Mouse (Mus musculus) spleen, adult 2 months (tissue): ENCODE results near the gene Nrros. TPM values are rescaled to one million over a fixed set of nuclear protein-coding genes. Genes with fewer than 3 reads are reported as not detected.

Experiments used
- DNase-seq, 2 experiments: peaks; one replicate each; pipeline versions ENCODE4 v3.0.0 to v3.0.0-alpha.2; 2012 to 2021; ENCODE audit warnings: low spot score in 2 of 2, low read depth in 1 of 2
- H3K27ac ChIP-seq: fragments of 200-500 bp; 2 replicates; pipeline ENCODE4 v1.5.1; 2012; ENCODE audit warnings: low read length, inconsistent platforms; ENCODE audit not compliant: insufficient read depth
- H3K27me3 ChIP-seq: fragments of 200-500 bp; 2 replicates; pipeline ENCODE4 v1.6.1; 2012; ENCODE audit warnings: mild to moderate bottlenecking, moderate library complexity, low read length, inconsistent platforms; ENCODE audit not compliant: control insufficient read depth, insufficient read depth
- H3K36me3 ChIP-seq: fragments of 200-500 bp; 2 replicates; pipeline ENCODE4 v1.6.1; 2012; ENCODE audit warnings: mild to moderate bottlenecking, low read length, inconsistent platforms; ENCODE audit not compliant: control insufficient read depth, insufficient read depth
- H3K4me1 ChIP-seq: fragments of 200-500 bp; 2 replicates; pipeline ENCODE4 v1.6.1; 2011; ENCODE audit warnings: inconsistent platforms; ENCODE audit not compliant: control insufficient read depth, insufficient read depth, insufficient read length
- H3K4me3 ChIP-seq: fragments of 200-500 bp; 2 replicates; pipeline ENCODE4 v1.5.1; 2011; ENCODE audit warnings: mild to moderate bottlenecking, inconsistent platforms; ENCODE audit not compliant: insufficient read depth, insufficient read length; ENCODE audit errors: extremely low read depth
- CTCF ChIP-seq: fragments of 200-500 bp; IDR thresholded peaks from 2 replicates; pipeline ENCODE4 v1.5.1; 2011; ENCODE audit warnings: mild to moderate bottlenecking, inconsistent platforms; ENCODE audit not compliant: insufficient read depth, insufficient read length, insufficient replicate concordance; ENCODE audit errors: extremely low read depth
- POLR2A ChIP-seq: fragments of 200-500 bp; IDR thresholded peaks from 2 replicates; pipeline ENCODE4 v1.6.1; 2011; ENCODE audit warnings: low read depth, low read length, inconsistent platforms
- WGBS: fragments of 180-500 bp; shearing (Covaris S2); methylation state at CpG from one replicate; pipeline ENCODE4 v1.1.7; 2018; 5-methylcytosine and 5-hydroxymethylcytosine counted together
- polyA plus RNA-seq: library from polyadenylated mRNA; depleted of rRNA; stranded (reverse); fragments of >200 nt; gene quantifications from 2 replicates; pipeline ENCODE4 v1.2.3, GENCODE M21; 2012

Nrros gene
- polyA plus RNA-seq, 1 experiment = 105 TPM

DNA sequence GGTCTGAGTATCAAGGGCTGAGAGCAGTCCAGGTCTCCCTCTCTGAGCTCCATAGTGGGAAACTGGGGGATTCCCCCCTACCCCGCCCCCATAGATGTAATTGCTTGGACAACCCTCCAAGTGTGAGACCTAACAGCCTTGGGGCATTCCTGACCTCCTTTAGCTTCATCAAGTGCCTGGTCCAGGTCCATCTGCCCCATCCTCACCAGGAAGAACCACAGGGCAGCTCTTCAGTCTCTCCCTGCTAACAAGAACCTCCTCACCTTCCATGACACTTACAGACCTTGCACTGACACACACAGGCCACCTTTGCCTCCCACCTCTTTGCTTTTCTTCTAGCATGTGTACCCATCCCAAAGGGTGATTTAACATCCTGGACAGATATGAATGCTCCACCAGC, 11.4 kb downstream of the Nrros start:
- TF ChIP-seq POLR2A = no peak
- TF ChIP-seq CTCF = no peak
- 94% methylated on average over 1 of the region's 1 CpGs for WGBS
- DNase-seq = no peak
- Histone ChIP-seq H3K4me3 (no peak overlapping the region), H3K27me3 (no peaks in the 10 kb centered on the region), H3K4me1 (no peaks in the 10 kb centered on the region; the same call in 1 of the 2 replicates), H3K36me3 (peaks cover 24% of the 10 kb centered on the region), H3K27ac (peak overlapping the region; percentile 20; the same call in 1 of the 2 replicates)

DNA sequence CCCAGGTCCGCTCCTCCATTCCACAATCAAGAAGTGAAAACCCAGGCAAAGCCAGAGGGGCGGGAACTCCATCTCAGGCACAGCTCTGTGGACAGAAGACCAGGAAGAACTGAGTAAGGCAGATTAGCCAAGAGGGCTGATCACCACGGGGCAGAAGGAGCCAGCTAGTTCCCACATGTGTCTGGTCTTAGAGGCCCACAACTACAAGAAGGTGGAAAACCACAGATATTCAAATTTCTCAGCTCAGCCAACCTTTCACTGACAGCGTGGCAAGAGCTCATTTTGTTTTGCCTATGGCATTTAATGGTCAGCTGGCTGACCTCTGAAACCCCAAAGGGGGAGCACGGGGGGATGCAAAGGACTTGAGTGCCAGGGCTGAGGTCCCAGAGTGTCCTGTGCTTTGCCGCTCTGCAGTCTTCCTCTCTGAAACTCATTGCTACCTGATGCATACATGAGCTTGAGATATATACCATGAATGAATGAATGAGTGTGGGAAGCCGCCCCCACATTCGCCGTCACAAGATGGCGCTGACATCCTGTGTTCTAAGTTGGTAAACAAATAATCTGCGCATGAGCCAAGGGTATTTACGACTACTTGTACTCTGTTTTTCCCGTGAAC, 17.7 kb downstream of the Nrros start:
- Histone ChIP-seq H3K27me3 (no peaks in the 10 kb centered on the region), H3K4me3 (no peak overlapping the region), H3K4me1 (peaks cover 4% of the 10 kb centered on the region; the same call in 1 of the 2 replicates), H3K27ac (peak overlapping the region; percentile 12; the same call in 1 of the 2 replicates), H3K36me3 (peaks cover 43% of the 10 kb centered on the region)
- TF ChIP-seq CTCF (no peak), POLR2A (no peak)
- 80% methylated on average over 12 of the region's 13 CpGs for WGBS
- DNase-seq = no peak

DNA sequence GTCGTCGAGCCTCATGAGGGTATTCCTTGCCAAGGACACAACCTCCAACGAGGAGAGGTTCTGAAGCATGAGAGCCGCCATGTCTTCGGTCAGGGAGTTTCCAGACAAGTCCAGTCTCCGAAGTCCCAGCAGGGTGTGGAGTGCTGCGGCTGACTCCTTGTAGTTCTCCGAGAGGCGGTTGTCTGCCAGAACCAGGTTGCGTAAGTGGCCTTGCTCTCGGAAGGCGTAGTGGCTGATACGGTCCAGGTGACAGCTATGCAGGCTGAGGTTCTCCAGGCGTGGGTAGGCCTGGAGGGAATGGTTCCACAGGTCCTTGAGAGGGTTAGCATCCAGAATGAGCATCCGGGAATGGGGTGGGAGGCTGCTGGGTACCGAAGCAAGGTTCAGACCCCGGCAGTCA, 20.8 kb downstream of the Nrros start:
- 94% methylated on average over 17 of the region's 17 CpGs for WGBS
- Histone ChIP-seq H3K36me3 (peaks cover 51% of the 10 kb centered on the region), H3K27ac (no peak overlapping the region), H3K4me1 (peaks cover 4% of the 10 kb centered on the region; the same call in 1 of the 2 replicates), H3K27me3 (no peaks in the 10 kb centered on the region), H3K4me3 (no peak overlapping the region)
- DNase-seq = no peak
- no peak for TF ChIP-seq CTCF
- no peak for TF ChIP-seq POLR2A

DNA sequence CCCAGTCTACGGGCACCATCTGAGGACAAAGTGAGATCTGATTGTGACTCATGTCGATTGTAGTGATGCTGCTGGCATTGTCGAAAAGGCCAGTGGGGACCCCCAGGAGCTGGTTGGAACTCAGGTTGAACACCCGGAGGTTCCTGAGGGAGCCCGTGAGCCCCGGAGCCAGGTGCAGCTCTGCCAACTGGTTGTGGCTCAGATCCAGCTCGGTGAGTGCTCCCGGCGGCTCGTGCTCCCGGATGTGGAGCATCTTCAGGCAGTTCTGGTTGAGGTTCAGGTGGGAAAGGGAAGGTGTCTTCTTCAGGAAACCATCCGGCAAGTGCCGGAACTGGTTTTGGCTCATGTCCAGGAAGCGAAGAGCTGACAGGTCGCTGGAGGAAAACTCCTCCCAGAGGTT, 21.6 kb downstream of the Nrros start:
- no peak for DNase-seq
- peaks cover 51% of the 10 kb centered on the region for H3K36me3 ChIP-seq
- TF ChIP-seq CTCF (no peak), POLR2A (no peak)
- WGBS = 96% methylated on average over 15 of the region's 15 CpGs
- H3K27ac ChIP-seq = no peak overlapping the region
- H3K4me3 ChIP-seq = no peak overlapping the region
- H3K27me3 ChIP-seq = no peaks in the 10 kb centered on the region
- H3K4me1 ChIP-seq = peaks cover 4% of the 10 kb centered on the region; the same call in 1 of the 2 replicates

DNA sequence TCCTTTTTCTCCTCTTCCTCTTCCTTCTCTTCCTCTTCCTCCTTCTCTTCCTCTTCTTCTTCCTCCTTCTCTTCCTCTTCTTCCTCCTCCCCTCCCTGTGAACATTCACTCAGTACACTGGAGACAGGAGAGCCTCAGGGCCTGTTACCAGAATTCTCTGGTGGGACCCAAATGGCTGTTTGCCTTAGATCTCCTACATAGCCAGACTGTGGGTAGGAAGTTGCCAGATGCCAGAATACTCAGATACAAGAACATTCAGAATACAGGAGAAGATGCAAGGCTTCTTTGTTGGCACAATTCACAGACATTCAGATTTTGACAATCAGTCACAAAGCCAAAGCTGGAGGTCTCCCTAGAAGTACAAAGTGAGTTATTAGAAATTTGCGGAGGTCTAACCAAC, 26.4 kb downstream of the Nrros start:
- Histone ChIP-seq H3K27ac (no peak overlapping the region), H3K27me3 (no peaks in the 10 kb centered on the region), H3K36me3 (peaks cover 21% of the 10 kb centered on the region), H3K4me1 (no peaks in the 10 kb centered on the region), H3K4me3 (no peak overlapping the region)
- TF ChIP-seq CTCF (no peak), POLR2A (no peak)
- WGBS = 93% methylated on average over 1 of the region's 1 CpGs
- no peak for DNase-seq

DNA sequence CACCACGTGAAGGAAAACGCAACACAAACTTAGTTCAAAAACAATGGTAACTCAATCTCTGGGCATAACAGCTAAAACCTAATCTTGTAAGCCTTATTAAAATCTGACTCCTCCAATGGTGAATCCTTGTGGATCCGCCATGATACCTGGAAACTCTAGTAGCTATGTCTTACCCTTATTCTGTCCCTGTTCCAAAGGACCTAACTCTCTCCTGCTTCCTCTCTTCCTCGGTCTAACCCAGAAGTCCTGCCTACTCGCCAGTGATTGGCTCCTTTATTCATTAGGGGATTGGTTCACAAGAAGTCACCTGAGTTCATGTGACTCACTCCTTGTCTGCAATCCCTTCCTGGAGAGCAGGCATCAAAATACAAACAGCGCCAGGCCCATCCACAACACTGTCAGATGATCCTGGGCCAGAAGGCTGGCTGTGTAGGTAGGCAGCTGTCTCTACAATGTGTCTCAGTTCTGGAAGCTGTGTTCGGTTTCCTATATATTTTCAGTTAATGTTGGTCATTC, 29.5 kb downstream of the Nrros start:
- Histone ChIP-seq H3K27ac (no peak overlapping the region), H3K4me1 (peaks cover 2% of the 10 kb centered on the region; the same call in 1 of the 2 replicates), H3K36me3 (no peaks in the 10 kb centered on the region), H3K4me3 (no peak overlapping the region), H3K27me3 (no peaks in the 10 kb centered on the region)
- no peak for TF ChIP-seq CTCF
- no peak for TF ChIP-seq POLR2A
- no peak for DNase-seq
- 93% methylated on average over 7 of the region's 7 CpGs for WGBS

DNA sequence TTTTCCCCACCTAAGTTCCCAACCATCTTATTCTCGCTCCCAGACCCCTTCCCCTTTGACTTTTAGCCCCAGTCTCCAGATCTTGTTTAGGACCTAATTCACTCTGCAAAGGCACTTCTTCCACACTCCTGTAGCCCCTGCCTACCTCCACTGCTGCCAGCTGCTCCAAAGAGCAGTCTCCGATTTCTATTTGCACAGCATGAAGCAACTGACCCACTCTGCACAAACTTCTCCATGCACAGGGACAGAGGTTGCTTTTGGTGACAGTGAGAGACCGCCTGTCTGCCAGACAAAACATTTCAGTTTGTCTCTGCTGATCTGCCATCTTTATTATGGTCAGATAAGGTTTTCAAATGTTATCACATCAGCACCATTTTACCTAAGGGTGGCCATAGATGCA, 32.2 kb downstream of the Nrros start:
- Histone ChIP-seq H3K27ac (no peak overlapping the region), H3K27me3 (no peaks in the 10 kb centered on the region)
- DNase-seq = no peak

More for the DNA sequence above, 32.2 kb downstream of the Nrros start:
- no peak for TF ChIP-seq CTCF
- no peak for TF ChIP-seq POLR2A
- Histone ChIP-seq H3K4me3 (no peak overlapping the region), H3K36me3 (no peaks in the 10 kb centered on the region), H3K4me1 (peaks cover 7% of the 10 kb centered on the region)
- 90% methylated on average over 3 of the region's 3 CpGs for WGBS
